Mouse (Mus musculus) layer of hippocampus, postnatal 14 days (tissue): Measurements from ENCODE around the gene Cchcr1. TPM values are rescaled to one million over a fixed set of nuclear protein-coding genes. Genes with fewer than 3 reads are reported as not detected.

Source experiments
- DNase-seq, 2 experiments: peaks; one replicate each; pipeline ENCODE4 v3.0.0; 2021 to 2022; ENCODE audit warnings: low spot score in 2 of 2, mixed read lengths in 1 of 2
- total RNA-seq, 2 experiments: library from RNA; stranded (reverse); gene quantifications; 2 replicates each; pipeline ENCODE4 v1.2.3; 2021

Gene Cchcr1
- total RNA-seq, 2 experiments from 2014 or later, result 6.1 to 6.5 TPM

- no peak for DNase-seq
These were observed 37.4 kb downstream of the Cchcr1 start for GRCm38 (mm10) chr17:35554321-35554720.

DNA sequence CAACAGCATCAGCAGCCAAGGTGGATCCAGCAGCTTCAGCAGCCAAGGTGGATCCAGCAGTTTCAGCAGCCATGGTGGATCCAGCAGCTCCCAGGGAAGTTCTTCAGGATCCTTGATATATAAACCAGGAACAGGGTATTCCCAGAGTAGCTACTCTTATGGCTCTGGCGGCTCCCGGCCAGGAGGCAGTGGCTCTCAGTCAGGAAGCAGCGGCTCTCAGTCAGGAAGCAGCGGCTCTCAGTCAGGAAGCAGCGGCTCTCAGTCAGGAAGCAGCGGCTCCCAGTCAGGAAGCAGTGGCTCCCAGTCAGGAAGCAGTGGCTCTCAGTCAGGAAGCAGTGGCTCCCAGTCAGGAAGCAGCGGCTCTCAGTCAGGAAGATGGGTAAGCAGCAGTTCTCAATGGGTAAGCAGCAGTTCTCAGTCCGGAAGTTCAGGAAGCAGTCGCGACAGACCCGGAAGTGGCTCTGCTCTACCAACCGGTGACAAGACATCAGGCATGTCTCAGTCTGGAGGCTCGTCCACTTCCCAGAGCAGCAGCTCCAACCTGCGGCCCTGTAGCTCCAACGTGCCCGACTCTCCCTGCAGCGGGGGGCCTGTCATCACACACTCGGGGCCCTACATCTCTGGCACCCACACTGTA, 38.0 kb downstream of the Cchcr1 start:
- no peak for DNase-seq

DNA sequence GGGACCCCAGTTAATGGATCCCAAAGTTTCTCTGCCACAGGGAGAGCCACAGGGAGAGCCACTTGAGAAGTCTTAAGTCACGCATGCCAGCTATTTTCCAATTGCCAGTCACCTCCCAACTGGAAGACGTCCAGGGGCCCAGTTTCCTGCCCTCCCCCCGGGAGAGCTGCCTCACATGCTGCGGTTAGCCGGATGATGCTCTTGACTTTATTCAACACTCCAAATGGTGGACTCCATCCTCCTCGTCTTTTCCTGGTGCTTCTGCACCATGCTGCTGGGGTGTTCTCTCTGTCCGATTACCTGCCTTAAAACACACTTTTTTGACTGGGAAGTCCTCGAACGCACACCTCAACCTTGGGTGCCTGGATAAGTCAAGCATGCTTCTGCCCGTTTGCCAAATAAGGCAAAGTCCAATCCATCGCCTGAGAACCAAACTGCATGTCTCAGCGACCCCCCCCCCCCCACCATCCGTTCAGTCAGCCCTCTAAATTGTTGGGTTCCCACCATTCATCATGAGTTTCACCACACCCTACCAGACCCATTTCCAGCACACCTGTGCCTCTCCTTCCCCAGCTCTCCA, 39.4 kb downstream of the Cchcr1 start:
- DNase-seq, result no peak

DNA sequence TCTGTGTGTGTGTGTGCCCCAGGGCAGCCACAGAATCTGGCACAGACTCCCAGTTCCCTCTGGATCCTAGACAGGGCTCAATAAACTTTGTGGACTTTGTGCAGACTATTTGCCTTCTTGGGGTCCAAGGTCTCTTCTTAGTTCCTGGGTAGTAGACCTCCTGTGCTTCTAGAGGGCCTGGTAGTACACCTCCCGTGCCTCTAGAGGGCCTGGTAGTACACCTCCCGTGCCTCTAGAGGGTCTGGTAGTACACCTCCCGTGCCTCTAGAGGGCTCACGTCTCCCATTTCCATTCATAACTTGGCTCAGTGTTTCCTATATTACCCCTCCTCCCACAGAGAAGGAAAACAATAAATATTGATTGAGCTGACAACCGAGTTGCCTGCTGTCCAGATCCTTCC, 39.9 kb downstream of the Cchcr1 start:
- peak; percentile 50 to 55 for DNase-seq

GRCm38 (mm10) chr17:35557351-35557750, 40.5 kb downstream of the Cchcr1 start:
- no peak for DNase-seq

DNA sequence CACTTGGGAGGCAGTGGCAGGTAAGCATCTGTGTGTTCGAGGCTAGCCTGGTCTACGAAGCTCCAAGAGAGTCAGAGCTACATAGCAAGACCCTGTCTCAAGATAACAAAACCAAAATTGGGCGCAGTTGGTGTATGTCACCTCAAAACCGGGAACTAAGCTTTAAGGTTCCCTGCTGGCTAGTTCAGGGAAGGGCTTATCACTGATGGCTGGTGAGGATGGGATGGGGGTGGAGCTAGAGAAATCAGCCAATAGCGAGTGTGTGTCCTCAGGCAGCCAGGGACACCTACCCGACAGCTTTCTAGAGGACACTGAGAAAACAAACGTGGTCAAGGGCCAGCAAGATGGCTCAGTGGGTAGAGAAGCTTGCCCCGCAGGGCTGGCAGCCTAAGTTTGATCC, 41.3 kb downstream of the Cchcr1 start:
- no peak for DNase-seq

- no peak for DNase-seq
These were observed 50.2 kb downstream of the Cchcr1 start, which contains the start of gene 2300002M23Rik for GRCm38 (mm10) chr17:35567150-35567549. 2300002M23Rik (plus strand) TSS chr17:35567450.

DNA sequence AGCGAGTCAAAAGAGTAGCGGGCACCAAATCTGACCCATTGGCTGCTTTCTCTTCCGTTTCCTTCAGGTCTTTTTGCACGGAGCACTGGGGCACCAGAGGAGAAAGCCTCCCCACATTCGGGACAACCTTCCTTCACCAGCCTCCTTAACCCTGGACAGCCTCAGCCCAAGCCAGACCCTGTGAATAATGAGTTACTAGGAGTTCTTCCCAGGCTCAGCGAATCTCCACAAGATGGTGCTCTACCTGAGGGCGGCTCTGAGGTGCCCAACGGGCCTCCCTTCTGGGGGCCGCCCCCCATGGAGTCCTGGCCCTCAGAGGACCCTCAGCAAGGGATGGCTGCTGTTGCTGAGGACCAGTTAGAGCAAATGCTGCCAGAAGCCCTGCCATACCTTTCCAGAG, 50.9 kb downstream of the Cchcr1 start:
- no peak for DNase-seq

GRCm38 (mm10) chr17:35569091-35569944, 52.4 kb downstream of the Cchcr1 start:
- no peak for DNase-seq

DNA sequence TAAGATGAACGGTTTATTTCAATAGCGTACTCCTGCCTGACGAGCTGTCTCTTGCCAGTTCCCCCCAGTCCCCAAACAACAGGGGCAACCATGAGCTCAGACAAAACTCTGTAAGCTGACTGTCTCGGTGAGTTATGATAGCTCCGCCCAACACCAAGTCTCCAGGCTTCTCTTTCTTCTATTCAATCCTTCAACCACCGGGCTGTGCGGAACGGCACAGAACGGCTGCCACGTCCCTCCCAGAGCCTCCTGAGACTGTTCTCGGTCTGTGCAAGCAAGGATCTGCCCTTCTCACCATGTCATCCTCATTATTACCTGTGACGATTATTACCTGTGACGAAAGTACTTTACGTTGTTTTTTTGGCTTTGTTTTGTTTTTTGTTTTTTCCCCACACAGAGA, 53.9 kb downstream of the Cchcr1 start:
- DNase-seq, result no peak

GRCm38 (mm10) chr17:35571477-35571876, 54.6 kb downstream of the Cchcr1 start:
- no peak for DNase-seq

DNA sequence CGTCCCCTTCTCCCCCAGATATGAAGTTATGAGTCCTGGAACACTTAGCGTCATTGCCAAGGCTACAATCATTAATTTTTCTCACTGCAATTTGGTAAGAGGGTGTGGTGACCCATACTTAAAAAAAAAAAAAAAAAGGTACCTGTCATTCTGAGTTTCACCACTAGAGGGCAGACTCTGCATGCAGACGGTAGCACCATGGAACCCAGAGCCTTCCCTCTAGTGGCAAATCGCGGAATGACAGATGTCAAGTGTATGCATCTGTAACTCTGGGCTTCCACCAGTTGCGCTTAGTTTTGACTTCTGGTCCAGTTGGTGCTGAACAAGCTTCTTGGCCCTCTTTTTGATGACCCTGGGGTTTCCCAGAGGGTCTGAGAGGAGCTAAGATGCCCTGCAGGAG, 61.3 kb downstream of the Cchcr1 start:
- DNase-seq, result peak; percentile 51 to 74

Other genes with a start within 250 kb of the Cchcr1 start
- under 1 TPM; 0.21 to 0.25 TPM for gene H2-Q1, start 196.7 kb upstream of the Cchcr1 start, total RNA-seq
- under 1 TPM; 0.52 to 0.74 TPM for gene H2-Q2, start 174.9 kb upstream of the Cchcr1 start, total RNA-seq
- gene H2-Q4, start 137.5 kb upstream of the Cchcr1 start, total RNA-seq, result 1 to 10 TPM; 1.1 to 1.8 TPM
- gene H2-Q6, start 92.2 kb upstream of the Cchcr1 start, total RNA-seq, result not detected
- under 1 TPM; 0.41 to 0.43 TPM for gene H2-Q7, start 77.9 kb upstream of the Cchcr1 start, total RNA-seq
- gene H2-Q10, start 47.0 kb upstream of the Cchcr1 start, total RNA-seq, result not detected
- under 1 TPM in 1 of 2 experiments, not detected in 1; 0.48 TPM for gene Pou5f1, start 11.1 kb upstream of the Cchcr1 start, total RNA-seq
- 1 to 10 TPM; 5.3 to 6.5 TPM for gene Tcf19, start 276 bp upstream of the Cchcr1 start, total RNA-seq
- gene Psors1c2, start 16.1 kb downstream of the Cchcr1 start, total RNA-seq, result under 1 TPM in 1 of 2 experiments, not detected in 1; 0.55 TPM
- gene Cdsn, start 35.0 kb downstream of the Cchcr1 start, total RNA-seq, result under 1 TPM; 0.14 to 0.44 TPM
- not detected for gene 2300002M23Rik, start 50.4 kb downstream of the Cchcr1 start, total RNA-seq
- gene Sfta2, start 84.4 kb downstream of the Cchcr1 start, total RNA-seq, result not detected
- not detected for gene Gm9573, start 109.5 kb downstream of the Cchcr1 start, total RNA-seq
- gene Mucl3, start 126.6 kb downstream of the Cchcr1 start, total RNA-seq, result not detected
- 10 to 100 TPM; 34.3 to 34.8 TPM for gene Vars2, start 150.5 kb downstream of the Cchcr1 start, total RNA-seq
- 10 to 100 TPM; 23.9 to 25.8 TPM for gene Gtf2h4, start 156.6 kb downstream of the Cchcr1 start, total RNA-seq
- gene Ddr1, start 187.5 kb downstream of the Cchcr1 start, total RNA-seq, result 10 to 100 TPM; 73.6 to 81.0 TPM